Mouse (Mus musculus) intestine, embryonic 14.5 days (tissue): ENCODE data around the gene Evi2a. TPM values are rescaled to one million over a fixed set of nuclear protein-coding genes. Genes with fewer than 3 reads are reported as not detected.

Source experiments
- ATAC-seq: fragments of 200-750 bp; cut with Nextera tagmentation; replicated peaks from 2 replicates; pipeline ENCODE4 v1.8.0; 2017; ENCODE audit warnings: low read depth, moderate number of reproducible peaks, moderate TSS enrichment, moderate library complexity; ENCODE audit not compliant: low FRiP score, low TSS enrichment
- DNase-seq: peaks from one replicate; pipeline ENCODE4 v3.0.0-alpha.2; 2018; ENCODE audit warnings: low spot score
- H3K27ac ChIP-seq: fragments of 300-500 bp; sonication (generic); 2 replicates; pipeline ENCODE4 v1.5.1; 2014; ENCODE audit warnings: low read depth, mild to moderate bottlenecking, control low read depth
- H3K27me3 ChIP-seq: fragments of 300-500 bp; sonication (generic); replicated peaks from 2 replicates; pipeline ENCODE4 v1.6.1; 2014; ENCODE audit warnings: low read length, control low read depth; ENCODE audit not compliant: control insufficient read depth, insufficient read depth
- H3K36me3 ChIP-seq: fragments of 300-500 bp; sonication (generic); 2 replicates; pipeline ENCODE4 v1.6.1; 2014; ENCODE audit warnings: low read length, control low read depth; ENCODE audit not compliant: control insufficient read depth, insufficient read depth
- H3K4me1 ChIP-seq: fragments of 300-500 bp; sonication (generic); replicated peaks from 2 replicates; pipeline ENCODE4 v1.6.1; 2014; ENCODE audit warnings: low read length, control low read depth, mixed read lengths; ENCODE audit not compliant: control insufficient read depth, insufficient read depth
- H3K4me2 ChIP-seq: fragments of 300-500 bp; sonication (generic); 2 replicates; pipeline ENCODE4 v1.6.1; 2014; ENCODE audit warnings: low read length
- H3K4me3 ChIP-seq: fragments of 300-500 bp; sonication (generic); 2 replicates; pipeline ENCODE4 v1.5.1; 2014; ENCODE audit warnings: low read depth, low read length, control low read depth, mixed read lengths
- H3K9ac ChIP-seq: fragments of 300-500 bp; sonication (generic); 2 replicates; pipeline ENCODE4 v1.6.1; 2014; ENCODE audit warnings: mild to moderate bottlenecking, low read length
- H3K9me3 ChIP-seq: fragments of 300-500 bp; sonication (generic); 2 replicates; pipeline ENCODE4 v1.6.1; 2016; ENCODE audit warnings: low read length, control low read depth; ENCODE audit not compliant: control insufficient read depth
- WGBS: fragments of 180-500 bp; shearing (Covaris S2); extraction: QIAGEN DNeasy Blood & Tissue Kit; methylation state at CpG from one replicate; pipeline ENCODE4 v1.1.7; 2014; 5-methylcytosine and 5-hydroxymethylcytosine counted together
- polyA plus RNA-seq: library from polyadenylated mRNA; unstranded; fragments of >200 nt; fragmentation: Nextera tagmentation; extraction: Ambion mirVana; gene quantifications from 2 replicates; pipeline ENCODE4 v1.2.1, GENCODE M21; 2014

Gene Evi2a
- polyA plus RNA-seq, 1 experiment from 2014 or later: 3.1 TPM

- no peaks in the 10 kb centered on the region for H3K4me1 ChIP-seq
These were observed 8.5 kb downstream of the Evi2a start for GRCm38 (mm10) chr11:79521930-79522329.

DNA sequence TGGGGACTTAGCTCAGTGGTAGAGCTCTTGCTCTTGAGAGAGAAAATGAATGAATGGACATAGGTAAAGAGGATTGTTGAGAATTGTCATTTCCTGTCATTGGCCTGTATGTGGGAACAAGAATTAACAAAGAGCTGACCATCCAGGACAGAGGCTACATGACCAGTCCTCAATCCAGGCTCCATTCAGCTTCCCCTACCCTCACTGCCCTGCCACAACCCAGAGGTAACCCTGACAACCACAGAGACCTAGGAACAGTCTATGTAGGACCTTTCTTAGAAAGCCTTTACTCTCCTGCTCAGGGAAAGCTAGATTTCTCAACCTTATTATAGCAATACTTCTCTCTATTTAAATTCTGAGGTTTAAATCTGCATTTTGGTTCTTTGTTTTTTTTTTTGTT lies 9.6 kb downstream of the Evi2a start:
- ATAC-seq (no peak), DNase-seq (no peak)
- H3K27me3 ChIP-seq: no peaks in the 10 kb centered on the region
- no peaks in the 10 kb centered on the region for H3K9me3 ChIP-seq
- H3K9ac ChIP-seq: no peak overlapping the region
- H3K4me1 ChIP-seq: no peaks in the 10 kb centered on the region
- no peak overlapping the region for H3K4me2 ChIP-seq
- H3K36me3 ChIP-seq: 0 out of 2 replicates have a peak, but pooled peaks cover 11% of the 10 kb centered on the region
- H3K27ac ChIP-seq: no peak overlapping the region
- H3K4me3 ChIP-seq: no peak overlapping the region

More at GRCm38 (mm10) chr11:79521930-79522329, 8.5 kb downstream of the Evi2a start:
- H3K36me3 ChIP-seq: 0 out of 2 replicates have a peak, but pooled peaks cover 11% of the 10 kb centered on the region
- no peak for ATAC-seq
- no peaks in the 10 kb centered on the region for H3K9me3 ChIP-seq
- H3K4me3 ChIP-seq: no peak overlapping the region
- no peak overlapping the region for H3K4me2 ChIP-seq
- no peak overlapping the region for H3K9ac ChIP-seq
- DNase-seq: no peak
- no peaks in the 10 kb centered on the region for H3K27me3 ChIP-seq
- no peak overlapping the region for H3K27ac ChIP-seq

- no peak overlapping the region for H3K4me2 ChIP-seq
- DNase-seq (no peak), ATAC-seq (no peak)
- 0 out of 2 replicates have a peak, but pooled peaks cover 10% of the 10 kb centered on the region for H3K36me3 ChIP-seq
- no peak overlapping the region for H3K9ac ChIP-seq
- 0 out of 2 replicates have a peak, but pooled peaks cover 6% of the 10 kb centered on the region for H3K4me1 ChIP-seq
- no peaks in the 10 kb centered on the region for H3K9me3 ChIP-seq
- H3K27ac ChIP-seq: no peak overlapping the region
- no peaks in the 10 kb centered on the region for H3K27me3 ChIP-seq
- no peak overlapping the region for H3K4me3 ChIP-seq
- 80% methylated on average over 1 of the region's 1 CpGs for WGBS
These were observed 10.5 kb downstream of the Evi2a start for GRCm38 (mm10) chr11:79519878-79520291.

- no peak overlapping the region for H3K9ac ChIP-seq
- no peak for ATAC-seq
- 70% methylated on average over 6 of the region's 6 CpGs for WGBS
These were observed 11.1 kb downstream of the Evi2a start for GRCm38 (mm10) chr11:79519299-79519698.

GRCm38 (mm10) chr11:79515798-79516197 lies 14.6 kb downstream of the Evi2a start:
- H3K9me3 ChIP-seq: no peaks in the 10 kb centered on the region
- H3K4me3 ChIP-seq: no peak overlapping the region
- H3K27me3 ChIP-seq: no peaks in the 10 kb centered on the region
- no peaks in the 10 kb centered on the region for H3K36me3 ChIP-seq
- H3K9ac ChIP-seq: no peak overlapping the region
- H3K4me2 ChIP-seq: no peak overlapping the region
- WGBS: 97% methylated on average over 2 of the region's 2 CpGs
- ATAC-seq (no peak), DNase-seq (no peak)
- no peak overlapping the region for H3K27ac ChIP-seq
- H3K4me1 ChIP-seq: 0 out of 2 replicates have a peak, but pooled peaks cover 6% of the 10 kb centered on the region

More at GRCm38 (mm10) chr11:79519299-79519698, 11.1 kb downstream of the Evi2a start:
- Histone ChIP-seq H3K27me3 (no peaks in the 10 kb centered on the region), H3K27ac (no peak overlapping the region), H3K9me3 (no peaks in the 10 kb centered on the region), H3K4me3 (no peak overlapping the region), H3K4me2 (no peak overlapping the region), H3K4me1 (0 out of 2 replicates have a peak, but pooled peaks cover 6% of the 10 kb centered on the region), H3K36me3 (0 out of 2 replicates have a peak, but pooled peaks cover 4% of the 10 kb centered on the region)
- DNase-seq: no peak

DNA sequence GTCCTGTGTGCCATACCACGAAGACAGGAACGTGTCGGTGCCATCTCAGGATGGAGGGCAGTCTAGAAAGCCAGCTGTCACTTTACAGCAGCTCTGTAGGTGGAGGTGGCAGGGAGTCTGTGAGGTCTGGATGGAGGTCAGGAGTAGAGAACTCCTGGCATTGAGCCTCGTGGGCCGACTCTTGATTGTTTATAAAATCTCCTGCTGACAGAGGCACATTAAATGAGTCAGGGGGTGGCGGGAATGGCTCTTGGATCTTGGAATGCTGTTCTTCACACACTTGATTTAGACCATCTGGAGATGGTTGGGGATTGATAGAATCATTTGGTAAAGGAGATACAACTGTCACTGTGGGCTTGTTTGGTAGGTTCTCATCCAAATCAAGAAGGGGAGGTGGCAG lies 15.1 kb downstream of the Evi2a start:
- Histone ChIP-seq H3K9me3 (no peaks in the 10 kb centered on the region), H3K4me2 (no peak overlapping the region), H3K4me1 (0 out of 2 replicates have a peak, but pooled peaks cover 6% of the 10 kb centered on the region), H3K4me3 (no peak overlapping the region), H3K27ac (no peak overlapping the region), H3K9ac (no peak overlapping the region), H3K36me3 (no peaks in the 10 kb centered on the region), H3K27me3 (no peaks in the 10 kb centered on the region)
- WGBS: 51% methylated on average over 6 of the region's 6 CpGs
- ATAC-seq (no peak), DNase-seq (no peak)

DNA sequence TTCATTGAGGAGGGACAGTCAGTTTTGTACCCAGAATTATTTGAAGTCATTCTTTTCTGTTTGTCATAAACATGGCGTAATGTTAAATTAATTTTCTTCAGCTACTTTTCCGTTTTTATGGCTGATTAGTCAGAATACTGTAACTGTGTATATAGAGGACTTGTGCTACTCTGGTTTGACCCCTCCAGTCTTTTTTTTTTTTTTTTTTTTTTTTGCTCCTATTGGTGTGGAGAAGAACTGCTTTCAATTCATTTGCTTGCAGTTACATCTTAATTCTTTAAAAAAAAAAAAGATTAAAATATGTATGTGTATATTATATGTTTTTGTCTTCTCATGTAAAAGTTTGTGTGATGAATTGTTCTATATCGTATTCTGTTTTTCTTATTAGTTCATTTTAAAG lies 18.4 kb downstream of the Evi2a start:
- no peak overlapping the region for H3K9ac ChIP-seq
- H3K4me2 ChIP-seq: no peak overlapping the region
- no peaks in the 10 kb centered on the region for H3K9me3 ChIP-seq
- ATAC-seq (no peak), DNase-seq (no peak)
- H3K4me1 ChIP-seq: 0 out of 2 replicates have a peak, but pooled peaks cover 6% of the 10 kb centered on the region
- H3K4me3 ChIP-seq: no peak overlapping the region
- 93% methylated on average over 3 of the region's 3 CpGs for WGBS
- H3K36me3 ChIP-seq: no peaks in the 10 kb centered on the region
- H3K27me3 ChIP-seq: no peaks in the 10 kb centered on the region
- no peak overlapping the region for H3K27ac ChIP-seq

DNA sequence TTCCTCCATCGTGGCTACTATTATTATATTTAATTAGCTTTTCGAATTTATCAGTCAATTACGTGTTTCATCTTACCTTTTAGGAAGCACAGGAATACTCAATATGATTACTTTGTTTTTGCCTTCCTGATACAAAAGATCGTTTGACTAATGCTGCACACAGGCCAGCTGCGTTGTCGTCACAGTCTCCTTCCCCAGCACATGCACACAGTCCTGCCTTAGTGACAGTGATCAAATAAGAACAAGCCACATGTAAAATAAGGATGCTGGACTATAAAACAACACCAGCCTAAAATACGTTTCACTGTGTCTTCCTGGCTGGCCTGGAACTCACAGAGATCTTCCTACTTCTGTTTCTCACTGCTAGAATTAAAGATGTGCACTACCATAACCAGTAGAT lies 25.9 kb downstream of the Evi2a start:
- no peaks in the 10 kb centered on the region for H3K27me3 ChIP-seq
- 85% methylated on average over 7 of the region's 7 CpGs for WGBS
- H3K4me3 ChIP-seq: no peak overlapping the region
- H3K9ac ChIP-seq: no peak overlapping the region
- no peaks in the 10 kb centered on the region for H3K4me1 ChIP-seq
- H3K9me3 ChIP-seq: no peaks in the 10 kb centered on the region
- ATAC-seq: no peak
- no peak overlapping the region for H3K27ac ChIP-seq
- no peak for DNase-seq
- no peaks in the 10 kb centered on the region for H3K36me3 ChIP-seq
- no peak overlapping the region for H3K4me2 ChIP-seq

DNA sequence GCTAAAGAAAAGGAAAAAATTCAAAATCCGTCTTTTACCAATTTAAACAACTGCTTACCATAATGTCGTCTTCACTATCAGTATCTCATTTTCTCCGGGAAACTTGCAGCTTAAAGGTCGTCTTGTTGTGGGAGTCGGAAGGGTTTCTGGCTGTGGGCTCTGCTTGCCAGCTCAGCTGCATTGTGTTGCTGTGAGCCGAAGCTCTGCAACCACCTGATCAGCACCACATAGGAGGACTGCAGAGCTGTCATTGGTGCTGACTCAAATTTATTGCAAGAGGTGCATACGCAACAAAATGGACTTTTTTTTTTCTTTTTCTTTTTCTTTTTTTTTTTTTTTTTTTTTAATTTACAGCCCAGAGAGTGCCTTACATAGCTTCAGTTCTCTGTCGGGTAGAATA lies 26.6 kb downstream of the Evi2a start, which contains the start of gene Omg:
Gene Omg (minus strand): TSS at position 240 of the 400 bp plus-strand sequence.
- 63% methylated on average over 8 of the region's 8 CpGs for WGBS
- no peaks in the 10 kb centered on the region for H3K9me3 ChIP-seq
- H3K4me1 ChIP-seq: no peaks in the 10 kb centered on the region
- H3K27me3 ChIP-seq: no peaks in the 10 kb centered on the region
- DNase-seq (no peak), ATAC-seq (no peak)
- no peaks in the 10 kb centered on the region for H3K36me3 ChIP-seq
- no peak within 1 kb of the TSS for H3K4me2 ChIP-seq
- no peak within 1 kb of the TSS for H3K27ac ChIP-seq
- no peak within 1 kb of the TSS for H3K9ac ChIP-seq
- no peak within 1 kb of the TSS for H3K4me3 ChIP-seq
